Mouse (Mus musculus): ENCODE data around the gene Sergef. TPM values are rescaled to one million over a fixed set of nuclear protein-coding genes. Genes with fewer than 3 reads are reported as not detected.

Gene Sergef
- polyA plus RNA-seq, 1 experiment from 2014 or later, result 13.2 TPM

GRCm38 (mm10) chr7:46612421-46612937, 27.1 kb downstream of the Sergef start:
- Histone ChIP-seq H3K36me3 (ENCODE audit: control insufficient read depth, insufficient read depth, low read length) (no peaks in the 10 kb centered on the region), H3K4me3 (ENCODE audit: low read depth, low read length) (no peak overlapping the region), H3K4me2 (ENCODE audit: low read depth, severe bottlenecking) (no peak overlapping the region), H3K27me3 (ENCODE audit: control insufficient read depth, insufficient read depth, low read length) (no peaks in the 10 kb centered on the region), H3K9me3 (ENCODE audit: control insufficient read depth, low read length) (no peaks in the 10 kb centered on the region), H3K9ac (ENCODE audit: low read length) (no peak overlapping the region), H3K4me1 (ENCODE audit: control insufficient read depth, insufficient read depth, low read length) (no peaks in the 10 kb centered on the region), H3K27ac (replicated peaks; ENCODE audit: low read depth, low read length) (no peak overlapping the region)
- 75% methylated on average over 6 of the region's 6 CpGs for WGBS
- DNase-seq (ENCODE audit: low spot score), result no peak
- ATAC-seq (ENCODE audit: insufficient number of reproducible peaks, low FRiP score, low TSS enrichment, low read depth), result no peak

- no peak overlapping the region for H3K4me3 ChIP-seq (ENCODE audit: low read depth, low read length)
- no peak for DNase-seq (ENCODE audit: low spot score)
- no peaks in the 10 kb centered on the region for H3K4me1 ChIP-seq (ENCODE audit: control insufficient read depth, insufficient read depth, low read length)
- 84% methylated on average over 9 of the region's 9 CpGs for WGBS
- no peak overlapping the region for H3K27ac ChIP-seq (replicated peaks; ENCODE audit: low read depth, low read length)
- no peaks in the 10 kb centered on the region for H3K36me3 ChIP-seq (ENCODE audit: control insufficient read depth, insufficient read depth, low read length)
- H3K4me2 ChIP-seq (ENCODE audit: low read depth, severe bottlenecking), result no peak overlapping the region
- ATAC-seq (ENCODE audit: insufficient number of reproducible peaks, low FRiP score, low TSS enrichment, low read depth), result no peak
- H3K9ac ChIP-seq (ENCODE audit: low read length), result no peak overlapping the region
- H3K27me3 ChIP-seq (ENCODE audit: control insufficient read depth, insufficient read depth, low read length), result no peaks in the 10 kb centered on the region
- no peaks in the 10 kb centered on the region for H3K9me3 ChIP-seq (ENCODE audit: control insufficient read depth, low read length)
Measured at GRCm38 (mm10) chr7:46611970-46612369, 27.6 kb downstream of the Sergef start.

DNA sequence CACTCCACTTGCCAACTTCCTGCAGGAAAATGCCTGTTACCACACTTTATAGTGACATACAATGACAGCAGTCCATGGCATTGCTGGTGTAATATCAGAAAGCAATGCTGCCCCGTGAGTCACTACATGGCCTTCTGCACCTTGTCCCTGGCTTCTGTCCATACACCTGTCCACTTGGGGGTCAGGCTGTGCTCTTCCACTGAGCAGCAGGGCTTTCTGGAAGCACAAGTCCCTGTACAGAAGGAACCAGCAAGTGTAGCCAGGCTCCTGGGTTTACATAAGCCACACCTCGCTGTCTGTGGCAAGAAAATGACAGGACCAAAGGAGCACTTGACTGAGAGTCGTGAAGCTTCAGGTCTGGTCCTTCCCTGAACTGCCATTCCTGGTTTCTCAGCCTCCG, 30.3 kb downstream of the Sergef start:
- no peaks in the 10 kb centered on the region for H3K9me3 ChIP-seq (ENCODE audit: control insufficient read depth, low read length)

DNA sequence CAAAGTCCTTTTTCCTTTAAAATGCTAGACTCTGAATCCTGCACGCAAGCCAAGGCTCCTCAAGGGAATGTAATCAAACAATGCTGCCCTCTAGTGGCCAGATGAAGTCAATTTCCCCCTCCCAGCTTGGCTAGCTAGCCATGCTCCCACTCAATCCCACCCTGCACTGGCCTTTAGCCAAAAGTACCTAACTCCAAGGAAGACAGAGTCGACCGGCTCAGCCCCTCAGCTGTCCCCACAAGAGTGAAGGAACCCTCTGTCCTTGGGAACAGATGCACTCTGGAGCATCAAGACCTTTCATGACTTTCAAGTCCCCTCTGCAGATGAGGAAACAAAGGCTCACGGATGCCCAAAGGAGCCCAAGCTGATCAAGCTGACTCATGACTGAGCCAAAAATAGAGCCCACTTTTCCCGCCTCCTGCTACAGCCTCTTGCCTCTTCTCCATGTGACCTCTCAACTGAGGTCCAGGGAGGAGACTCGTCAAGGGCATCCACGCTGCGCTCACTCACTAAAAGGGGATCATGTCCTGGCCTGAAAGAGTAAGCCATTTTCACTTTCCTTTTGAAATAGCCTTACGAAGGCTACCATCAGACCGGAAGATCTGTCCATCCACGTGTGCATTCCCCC, 32.1 kb downstream of the Sergef start:
- no peak overlapping the region for H3K4me3 ChIP-seq (ENCODE audit: low read depth, low read length)
- no peaks in the 10 kb centered on the region for H3K4me1 ChIP-seq (ENCODE audit: control insufficient read depth, insufficient read depth, low read length)
- DNase-seq (ENCODE audit: low spot score), result peak; percentile 76
- no peaks in the 10 kb centered on the region for H3K9me3 ChIP-seq (ENCODE audit: control insufficient read depth, low read length)
- WGBS, result 62% methylated on average over 11 of the region's 11 CpGs
- no peak overlapping the region for H3K4me2 ChIP-seq (ENCODE audit: low read depth, severe bottlenecking)
- no peaks in the 10 kb centered on the region for H3K27me3 ChIP-seq (ENCODE audit: control insufficient read depth, insufficient read depth, low read length)
- ATAC-seq (ENCODE audit: insufficient number of reproducible peaks, low FRiP score, low TSS enrichment, low read depth), result no peak
- H3K9ac ChIP-seq (ENCODE audit: low read length), result no peak overlapping the region; the same call in 1 of the 2 replicates
- no peak overlapping the region for H3K27ac ChIP-seq (replicated peaks; ENCODE audit: low read depth, low read length)
- no peaks in the 10 kb centered on the region for H3K36me3 ChIP-seq (ENCODE audit: control insufficient read depth, insufficient read depth, low read length)

More for the DNA sequence above, 30.3 kb downstream of the Sergef start:
- Histone ChIP-seq H3K36me3 (ENCODE audit: control insufficient read depth, insufficient read depth, low read length) (no peaks in the 10 kb centered on the region), H3K27me3 (ENCODE audit: control insufficient read depth, insufficient read depth, low read length) (no peaks in the 10 kb centered on the region), H3K4me2 (ENCODE audit: low read depth, severe bottlenecking) (no peak overlapping the region), H3K9ac (ENCODE audit: low read length) (no peak overlapping the region), H3K4me3 (ENCODE audit: low read depth, low read length) (no peak overlapping the region), H3K27ac (replicated peaks; ENCODE audit: low read depth, low read length) (no peak overlapping the region), H3K4me1 (ENCODE audit: control insufficient read depth, insufficient read depth, low read length) (no peaks in the 10 kb centered on the region)
- ATAC-seq (ENCODE audit: insufficient number of reproducible peaks, low FRiP score, low TSS enrichment, low read depth) (no peak), DNase-seq (ENCODE audit: low spot score) (no peak)
- 88% methylated on average over 4 of the region's 4 CpGs for WGBS

- no peaks in the 10 kb centered on the region for H3K9me3 ChIP-seq (ENCODE audit: control insufficient read depth, low read length)
- H3K4me2 ChIP-seq (ENCODE audit: low read depth, severe bottlenecking), result no peak overlapping the region
- 61% methylated on average over 8 of the region's 8 CpGs for WGBS
- H3K36me3 ChIP-seq (ENCODE audit: control insufficient read depth, insufficient read depth, low read length), result no peaks in the 10 kb centered on the region
- H3K4me1 ChIP-seq (ENCODE audit: control insufficient read depth, insufficient read depth, low read length), result no peaks in the 10 kb centered on the region
- ATAC-seq (ENCODE audit: insufficient number of reproducible peaks, low FRiP score, low TSS enrichment, low read depth) (0 out of 2 replicates have a peak, but pooled peaks have one; percentile 36), DNase-seq (ENCODE audit: low spot score) (no peak)
- no peak overlapping the region for H3K27ac ChIP-seq (replicated peaks; ENCODE audit: low read depth, low read length)
- H3K9ac ChIP-seq (ENCODE audit: low read length), result no peak overlapping the region
- H3K27me3 ChIP-seq (ENCODE audit: control insufficient read depth, insufficient read depth, low read length), result no peaks in the 10 kb centered on the region
- H3K4me3 ChIP-seq (ENCODE audit: low read depth, low read length), result no peak overlapping the region
Measured at GRCm38 (mm10) chr7:46607031-46607426, 32.6 kb downstream of the Sergef start.

GRCm38 (mm10) chr7:46606391-46607030, 33.1 kb downstream of the Sergef start:
- Histone ChIP-seq H3K27me3 (ENCODE audit: control insufficient read depth, insufficient read depth, low read length) (no peaks in the 10 kb centered on the region), H3K4me3 (ENCODE audit: low read depth, low read length) (no peak overlapping the region), H3K4me1 (ENCODE audit: control insufficient read depth, insufficient read depth, low read length) (no peaks in the 10 kb centered on the region), H3K9me3 (ENCODE audit: control insufficient read depth, low read length) (no peaks in the 10 kb centered on the region), H3K27ac (replicated peaks; ENCODE audit: low read depth, low read length) (no peak overlapping the region), H3K9ac (ENCODE audit: low read length) (no peak overlapping the region), H3K36me3 (ENCODE audit: control insufficient read depth, insufficient read depth, low read length) (no peaks in the 10 kb centered on the region), H3K4me2 (ENCODE audit: low read depth, severe bottlenecking) (no peak overlapping the region)
- 83% methylated on average over 7 of the region's 7 CpGs for WGBS
- ATAC-seq (ENCODE audit: insufficient number of reproducible peaks, low FRiP score, low TSS enrichment, low read depth) (peak; percentile 66; the same call in 1 of the 2 replicates), DNase-seq (ENCODE audit: low spot score) (peak; percentile 76)

GRCm38 (mm10) chr7:46603051-46603450, 36.6 kb downstream of the Sergef start:
- H3K27me3 ChIP-seq (ENCODE audit: control insufficient read depth, insufficient read depth, low read length), result no peaks in the 10 kb centered on the region
- no peak overlapping the region for H3K9ac ChIP-seq (ENCODE audit: low read length)
- no peak overlapping the region for H3K4me3 ChIP-seq (ENCODE audit: low read depth, low read length)
- H3K4me1 ChIP-seq (ENCODE audit: control insufficient read depth, insufficient read depth, low read length), result peaks cover 8% of the 10 kb centered on the region; the same call in 1 of the 2 replicates
- H3K27ac ChIP-seq (replicated peaks; ENCODE audit: low read depth, low read length), result no peak overlapping the region
- H3K36me3 ChIP-seq (ENCODE audit: control insufficient read depth, insufficient read depth, low read length), result no peaks in the 10 kb centered on the region
- 93% methylated on average over 7 of the region's 7 CpGs for WGBS
- ATAC-seq (ENCODE audit: insufficient number of reproducible peaks, low FRiP score, low TSS enrichment, low read depth) (no peak), DNase-seq (ENCODE audit: low spot score) (no peak)
- H3K4me2 ChIP-seq (ENCODE audit: low read depth, severe bottlenecking), result no peak overlapping the region
- H3K9me3 ChIP-seq (ENCODE audit: control insufficient read depth, low read length), result no peaks in the 10 kb centered on the region

DNA sequence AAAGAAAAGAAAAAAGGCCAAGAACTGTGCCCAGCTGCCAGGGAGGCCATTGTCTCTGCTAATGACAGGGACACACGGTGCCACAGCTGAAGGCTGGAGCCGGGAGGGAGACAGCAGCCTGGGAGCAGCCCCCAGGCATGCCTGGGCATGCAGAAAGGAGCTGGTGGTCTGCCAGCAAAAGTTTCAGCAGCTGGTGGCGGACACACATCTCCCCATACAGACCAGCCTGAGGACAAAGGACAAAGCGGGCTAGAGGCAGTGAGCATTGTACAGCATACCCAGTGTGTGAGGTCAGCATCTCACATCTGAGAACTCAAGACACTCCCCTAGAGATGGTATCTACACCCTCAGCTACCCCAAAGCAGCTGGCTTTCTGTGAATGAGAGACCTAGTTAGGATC, 37.5 kb downstream of the Sergef start:
- Histone ChIP-seq H3K27ac (replicated peaks; ENCODE audit: low read depth, low read length) (no peak overlapping the region), H3K27me3 (ENCODE audit: control insufficient read depth, insufficient read depth, low read length) (no peaks in the 10 kb centered on the region), H3K4me2 (ENCODE audit: low read depth, severe bottlenecking) (no peak overlapping the region), H3K36me3 (ENCODE audit: control insufficient read depth, insufficient read depth, low read length) (no peaks in the 10 kb centered on the region), H3K4me1 (ENCODE audit: control insufficient read depth, insufficient read depth, low read length) (peaks cover 8% of the 10 kb centered on the region; the same call in 1 of the 2 replicates), H3K4me3 (ENCODE audit: low read depth, low read length) (no peak overlapping the region), H3K9ac (ENCODE audit: low read length) (no peak overlapping the region), H3K9me3 (ENCODE audit: control insufficient read depth, low read length) (no peaks in the 10 kb centered on the region)
- ATAC-seq (ENCODE audit: insufficient number of reproducible peaks, low FRiP score, low TSS enrichment, low read depth), result no peak
- DNase-seq (ENCODE audit: low spot score), result no peak
- 76% methylated on average over 4 of the region's 4 CpGs for WGBS

All from limb, embryonic 11.5 days (tissue).